Mouse (Mus musculus): ENCODE data around the gene Tada3. TPM values are rescaled to one million over a fixed set of nuclear protein-coding genes. Genes with fewer than 3 reads are reported as not detected.

Tada3 gene
- polyA plus RNA-seq, 1 experiment from 2014 or later: 16.5 TPM

DNA sequence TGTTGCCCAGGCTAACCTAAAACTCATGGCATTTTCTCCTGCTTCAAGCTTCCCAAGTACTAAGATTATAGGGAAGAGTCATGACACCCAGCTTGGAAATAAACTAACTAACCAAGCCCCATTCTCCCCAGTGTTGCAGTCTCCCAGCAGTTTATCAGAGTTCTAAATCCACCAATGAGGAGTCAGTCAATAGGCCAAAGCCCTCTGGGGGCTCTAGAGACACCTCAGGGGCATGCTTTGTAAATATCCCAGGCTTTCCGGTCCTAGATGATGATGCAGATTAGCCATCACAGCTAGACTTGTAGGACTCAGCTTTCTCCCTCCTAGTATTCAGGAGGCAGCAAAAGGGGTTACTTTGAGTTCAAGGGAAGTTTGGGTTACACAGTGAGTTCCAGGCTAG lies 32.3 kb upstream of the Tada3 start:
- Histone ChIP-seq H3K9me3 (replicated peaks; ENCODE audit: control insufficient read depth, low read length) (no peaks in the 10 kb centered on the region), H3K36me3 (ENCODE audit: control insufficient read depth, insufficient read depth) (no peaks in the 10 kb centered on the region), H3K4me1 (ENCODE audit: control insufficient read depth, low read depth, low read length) (no peaks in the 10 kb centered on the region), H3K27me3 (ENCODE audit: control insufficient read depth, insufficient read depth, low read depth, low read length) (no peaks in the 10 kb centered on the region), H3K9ac (ENCODE audit: low read depth, low read length) (no peak overlapping the region), H3K27ac (ENCODE audit: low read length) (no peak overlapping the region), H3K4me3 (ENCODE audit: low read depth, low read length) (no peak overlapping the region), H3K4me2 (ENCODE audit: low read depth, low read length) (no peak overlapping the region)
- ATAC-seq (ENCODE audit: low read depth): no peak
- 55% methylated on average over 1 of the region's 1 CpGs for WGBS (ENCODE audit: insufficient replicate concordance)

DNA sequence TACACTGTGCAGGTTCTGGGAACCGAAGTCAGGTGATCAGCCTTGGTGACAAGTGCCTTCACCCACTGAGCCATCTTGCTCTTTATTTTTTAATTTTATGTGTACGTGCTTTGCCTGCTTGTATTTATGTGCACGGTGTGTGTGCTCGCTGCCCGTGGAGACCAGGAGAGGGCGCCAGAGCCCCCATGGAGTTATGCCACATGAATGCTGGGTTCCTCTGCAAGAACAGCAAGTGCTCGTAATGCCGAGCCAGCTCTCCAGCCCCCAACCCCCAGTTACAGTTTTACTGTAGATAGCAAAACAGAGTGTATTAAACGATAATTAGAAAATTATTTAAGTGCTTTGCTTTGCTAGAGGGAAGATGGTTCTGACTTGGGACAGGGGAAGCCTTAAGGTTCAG lies 29.0 kb upstream of the Tada3 start:
- H3K36me3 ChIP-seq (ENCODE audit: control insufficient read depth, insufficient read depth): no peaks in the 10 kb centered on the region
- no peak overlapping the region for H3K4me3 ChIP-seq (ENCODE audit: low read depth, low read length)
- no peaks in the 10 kb centered on the region for H3K4me1 ChIP-seq (ENCODE audit: control insufficient read depth, low read depth, low read length)
- H3K9ac ChIP-seq (ENCODE audit: low read depth, low read length): no peak overlapping the region
- H3K27ac ChIP-seq (ENCODE audit: low read length): no peak overlapping the region
- no peaks in the 10 kb centered on the region for H3K9me3 ChIP-seq (replicated peaks; ENCODE audit: control insufficient read depth, low read length)
- H3K27me3 ChIP-seq (ENCODE audit: control insufficient read depth, insufficient read depth, low read depth, low read length): no peaks in the 10 kb centered on the region
- ATAC-seq (ENCODE audit: low read depth): no peak
- WGBS (ENCODE audit: insufficient replicate concordance): 73% methylated on average over 9 of the region's 9 CpGs
- H3K4me2 ChIP-seq (ENCODE audit: low read depth, low read length): no peak overlapping the region

DNA sequence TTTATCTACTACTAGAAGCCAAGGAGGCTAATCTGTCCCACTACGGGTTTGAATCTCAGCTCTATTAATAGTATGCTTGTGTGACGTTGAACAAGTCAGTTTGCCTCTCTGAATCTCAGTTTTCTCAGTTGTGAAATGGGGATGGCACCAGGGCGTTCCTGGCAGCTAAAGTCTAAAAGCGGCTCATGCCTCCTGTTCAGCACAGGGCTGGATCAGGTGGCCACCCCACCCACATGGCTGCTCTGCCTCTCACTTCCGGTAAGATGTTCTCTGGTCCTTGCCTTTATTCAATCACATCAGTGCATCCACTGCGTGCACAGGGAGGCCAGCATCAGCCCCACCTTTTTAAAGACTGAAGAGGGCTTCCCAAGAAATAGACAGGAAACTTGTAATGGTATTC lies 27.8 kb upstream of the Tada3 start:
- WGBS (ENCODE audit: insufficient replicate concordance): 67% methylated on average over 6 of the region's 6 CpGs
- H3K4me3 ChIP-seq (ENCODE audit: low read depth, low read length): no peak overlapping the region
- H3K27me3 ChIP-seq (ENCODE audit: control insufficient read depth, insufficient read depth, low read depth, low read length): no peaks in the 10 kb centered on the region
- H3K4me1 ChIP-seq (ENCODE audit: control insufficient read depth, low read depth, low read length): no peaks in the 10 kb centered on the region
- no peak for ATAC-seq (ENCODE audit: low read depth)
- H3K9ac ChIP-seq (ENCODE audit: low read depth, low read length): no peak overlapping the region
- H3K9me3 ChIP-seq (replicated peaks; ENCODE audit: control insufficient read depth, low read length): no peaks in the 10 kb centered on the region
- H3K27ac ChIP-seq (ENCODE audit: low read length): no peak overlapping the region
- no peak overlapping the region for H3K4me2 ChIP-seq (ENCODE audit: low read depth, low read length)
- no peaks in the 10 kb centered on the region for H3K36me3 ChIP-seq (ENCODE audit: control insufficient read depth, insufficient read depth)

DNA sequence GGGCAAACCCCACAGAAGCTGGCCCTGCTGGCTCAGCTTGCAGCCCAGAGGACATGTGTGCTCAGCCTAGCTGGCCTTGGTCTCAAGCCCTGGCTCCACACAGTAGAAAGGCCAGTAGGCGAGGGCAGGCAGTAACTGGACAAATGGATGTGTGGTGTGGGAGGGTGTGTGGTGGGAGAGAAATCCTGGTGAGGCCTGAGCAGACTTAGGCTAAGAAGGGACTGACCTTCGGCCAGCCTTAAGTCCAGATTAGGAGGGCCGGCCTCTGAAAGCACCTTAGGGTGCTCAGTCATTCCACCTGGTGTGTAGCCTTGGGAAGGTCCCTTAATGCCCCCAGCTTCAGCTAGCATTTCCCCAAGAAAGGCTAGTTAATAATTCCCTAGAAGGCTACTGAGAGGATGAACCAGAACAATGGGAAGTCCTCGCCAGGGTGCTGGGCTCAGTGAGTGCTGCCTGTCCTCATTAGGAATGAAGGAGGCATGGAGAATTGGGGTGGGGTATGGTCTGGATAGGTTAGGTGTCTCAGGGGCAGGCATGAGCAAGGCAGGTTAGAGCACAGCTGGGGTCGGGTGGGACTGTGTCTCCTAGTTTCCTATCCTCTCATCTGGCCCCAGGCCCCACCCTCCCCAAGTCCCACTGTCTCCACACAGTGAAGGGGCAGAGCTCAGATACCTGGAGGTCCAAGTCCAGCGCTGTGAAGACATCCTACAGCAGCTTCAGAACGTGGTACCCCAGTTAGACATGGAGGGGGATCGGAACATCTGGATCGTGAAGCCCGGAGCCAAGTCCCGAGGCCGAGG lies 27.2 kb upstream of the Tada3 start:
- WGBS (ENCODE audit: insufficient replicate concordance): 66% methylated on average over 12 of the region's 12 CpGs
- no peak overlapping the region for H3K9ac ChIP-seq (ENCODE audit: low read depth, low read length)
- no peaks in the 10 kb centered on the region for H3K4me1 ChIP-seq (ENCODE audit: control insufficient read depth, low read depth, low read length)
- no peak overlapping the region for H3K4me2 ChIP-seq (ENCODE audit: low read depth, low read length)
- no peak overlapping the region for H3K4me3 ChIP-seq (ENCODE audit: low read depth, low read length)
- ATAC-seq (ENCODE audit: low read depth): no peak
- H3K9me3 ChIP-seq (replicated peaks; ENCODE audit: control insufficient read depth, low read length): no peaks in the 10 kb centered on the region
- no peaks in the 10 kb centered on the region for H3K36me3 ChIP-seq (ENCODE audit: control insufficient read depth, insufficient read depth)
- no peaks in the 10 kb centered on the region for H3K27me3 ChIP-seq (ENCODE audit: control insufficient read depth, insufficient read depth, low read depth, low read length)
- H3K27ac ChIP-seq (ENCODE audit: low read length): no peak overlapping the region

DNA sequence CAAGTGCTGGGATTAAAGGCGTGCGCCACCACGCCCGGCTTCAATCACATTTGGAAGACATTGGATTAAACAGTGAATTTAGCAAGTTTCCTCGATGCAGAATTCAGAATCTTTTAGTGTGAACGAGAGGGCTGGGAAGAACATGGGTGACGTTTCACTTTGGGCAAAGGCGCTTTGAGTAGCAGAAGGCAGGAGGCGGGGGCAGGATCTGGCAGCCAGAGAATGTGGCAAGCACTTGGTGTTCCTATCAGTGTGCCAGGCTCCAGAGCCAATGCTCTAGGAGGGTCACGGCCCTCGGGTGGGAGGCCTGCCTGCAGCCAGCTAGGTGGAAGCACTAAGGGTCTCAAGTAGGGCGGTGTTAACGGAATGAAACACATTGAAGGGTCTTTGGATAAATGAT lies 24.4 kb upstream of the Tada3 start:
- Histone ChIP-seq H3K4me3 (ENCODE audit: low read depth, low read length) (no peak overlapping the region), H3K9me3 (replicated peaks; ENCODE audit: control insufficient read depth, low read length) (no peaks in the 10 kb centered on the region), H3K27me3 (ENCODE audit: control insufficient read depth, insufficient read depth, low read depth, low read length) (no peaks in the 10 kb centered on the region), H3K36me3 (ENCODE audit: control insufficient read depth, insufficient read depth) (no peaks in the 10 kb centered on the region), H3K4me2 (ENCODE audit: low read depth, low read length) (no peak overlapping the region), H3K9ac (ENCODE audit: low read depth, low read length) (no peak overlapping the region), H3K27ac (ENCODE audit: low read length) (no peak overlapping the region), H3K4me1 (ENCODE audit: control insufficient read depth, low read depth, low read length) (no peaks in the 10 kb centered on the region)
- no peak for ATAC-seq (ENCODE audit: low read depth)
- WGBS (ENCODE audit: insufficient replicate concordance): 77% methylated on average over 13 of the region's 13 CpGs

DNA sequence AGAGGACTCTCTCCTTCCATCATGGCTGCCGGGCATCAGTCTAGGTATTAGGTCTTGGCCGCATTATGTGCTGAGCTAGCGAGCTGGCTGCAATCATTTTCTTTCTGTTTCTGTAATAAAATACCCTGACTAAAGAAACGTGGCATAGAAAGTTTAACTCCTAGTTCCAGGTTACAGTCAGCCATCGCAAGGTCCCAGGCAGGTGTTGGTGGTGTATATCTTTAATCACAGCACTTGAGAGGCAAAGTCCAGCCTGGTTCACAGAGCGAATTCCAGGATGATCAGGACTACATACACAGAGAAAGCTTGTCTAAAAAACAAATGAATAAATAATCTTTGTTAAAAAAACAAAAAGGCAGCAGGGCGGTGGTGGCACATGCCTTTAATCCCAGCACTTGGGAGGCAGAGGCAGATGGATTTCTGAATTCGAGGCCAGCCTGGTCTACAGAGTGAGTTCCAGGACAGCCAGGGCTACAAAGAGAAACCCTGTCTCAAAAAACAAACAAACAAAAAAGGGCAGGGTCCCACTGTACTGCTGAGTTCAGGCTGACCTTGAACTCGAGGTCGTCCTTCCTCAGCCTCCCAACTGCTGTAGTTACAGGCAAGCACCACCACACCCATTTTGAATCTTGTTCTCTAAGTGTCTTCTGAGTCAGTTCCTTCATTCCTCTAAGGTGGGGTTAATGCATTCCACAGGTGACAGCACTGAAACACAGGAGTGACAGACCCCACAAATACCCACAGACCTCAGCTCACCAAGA lies 18.8 kb upstream of the Tada3 start:
- Histone ChIP-seq H3K9ac (ENCODE audit: low read depth, low read length) (no peak overlapping the region), H3K36me3 (ENCODE audit: control insufficient read depth, insufficient read depth) (no peaks in the 10 kb centered on the region), H3K9me3 (replicated peaks; ENCODE audit: control insufficient read depth, low read length) (no peaks in the 10 kb centered on the region), H3K4me3 (ENCODE audit: low read depth, low read length) (no peak overlapping the region), H3K4me1 (ENCODE audit: control insufficient read depth, low read depth, low read length) (peaks cover 6% of the 10 kb centered on the region), H3K27ac (ENCODE audit: low read length) (no peak overlapping the region), H3K4me2 (ENCODE audit: low read depth, low read length) (no peak overlapping the region), H3K27me3 (ENCODE audit: control insufficient read depth, insufficient read depth, low read depth, low read length) (peaks cover 9% of the 10 kb centered on the region)
- 77% methylated on average over 10 of the region's 10 CpGs for WGBS (ENCODE audit: insufficient replicate concordance)
- ATAC-seq (ENCODE audit: low read depth): no peak

DNA sequence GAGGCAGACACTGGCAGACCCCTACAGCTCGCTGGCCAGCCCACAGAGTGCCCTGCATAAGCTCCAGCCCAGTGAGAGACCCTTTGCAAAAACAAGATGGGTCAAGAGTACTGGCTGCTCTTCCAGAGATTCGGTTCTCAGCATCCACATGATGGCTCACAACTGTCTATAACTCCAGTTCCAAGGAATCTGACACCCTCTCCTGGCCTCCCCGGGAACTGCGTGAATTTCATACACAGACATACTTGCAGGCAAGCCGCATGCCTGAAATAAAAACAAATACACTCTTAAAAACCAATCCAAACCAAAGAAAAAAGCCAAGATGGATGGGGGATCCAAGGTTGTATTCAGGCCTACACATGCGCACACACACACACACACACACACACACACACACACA lies 17.8 kb upstream of the Tada3 start:
- Histone ChIP-seq H3K27ac (ENCODE audit: low read length) (no peak overlapping the region), H3K27me3 (ENCODE audit: control insufficient read depth, insufficient read depth, low read depth, low read length) (peaks cover 9% of the 10 kb centered on the region), H3K9ac (ENCODE audit: low read depth, low read length) (no peak overlapping the region), H3K4me1 (ENCODE audit: control insufficient read depth, low read depth, low read length) (peaks cover 6% of the 10 kb centered on the region), H3K4me2 (ENCODE audit: low read depth, low read length) (no peak overlapping the region), H3K36me3 (ENCODE audit: control insufficient read depth, insufficient read depth) (no peaks in the 10 kb centered on the region; the same call in none of the 2 replicates), H3K4me3 (ENCODE audit: low read depth, low read length) (no peak overlapping the region), H3K9me3 (replicated peaks; ENCODE audit: control insufficient read depth, low read length) (no peaks in the 10 kb centered on the region)
- WGBS (ENCODE audit: insufficient replicate concordance): 79% methylated on average over 6 of the region's 6 CpGs
- no peak for ATAC-seq (ENCODE audit: low read depth)

DNA sequence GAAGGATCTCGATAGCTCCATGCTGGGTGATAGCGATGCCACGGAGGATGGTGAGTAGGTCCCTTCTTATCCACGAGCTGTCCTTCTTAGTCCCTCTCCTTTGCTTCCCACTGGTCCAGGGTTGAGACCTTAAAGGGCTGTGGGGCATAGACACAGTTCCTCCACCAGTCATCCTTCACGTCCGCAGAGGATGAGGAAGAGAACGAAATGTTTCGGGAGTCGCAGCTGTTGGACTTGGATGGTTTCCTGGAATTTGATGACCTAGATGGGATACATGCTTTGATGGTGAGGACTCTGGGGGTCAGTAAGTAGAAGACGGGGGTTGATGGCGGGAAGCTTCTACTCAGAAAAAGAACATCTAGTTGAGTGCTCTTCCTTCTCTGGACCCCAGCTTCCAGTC lies 17.1 kb upstream of the Tada3 start:
- no peak for ATAC-seq (ENCODE audit: low read depth)
- Histone ChIP-seq H3K27ac (ENCODE audit: low read length) (no peak overlapping the region), H3K36me3 (ENCODE audit: control insufficient read depth, insufficient read depth) (peaks cover 3% of the 10 kb centered on the region), H3K9ac (ENCODE audit: low read depth, low read length) (no peak overlapping the region), H3K4me2 (ENCODE audit: low read depth, low read length) (no peak overlapping the region), H3K4me3 (ENCODE audit: low read depth, low read length) (no peak overlapping the region), H3K9me3 (replicated peaks; ENCODE audit: control insufficient read depth, low read length) (no peaks in the 10 kb centered on the region), H3K4me1 (ENCODE audit: control insufficient read depth, low read depth, low read length) (peaks cover 6% of the 10 kb centered on the region), H3K27me3 (ENCODE audit: control insufficient read depth, insufficient read depth, low read depth, low read length) (peaks cover 9% of the 10 kb centered on the region)
- 80% methylated on average over 11 of the region's 11 CpGs for WGBS (ENCODE audit: insufficient replicate concordance)

DNA sequence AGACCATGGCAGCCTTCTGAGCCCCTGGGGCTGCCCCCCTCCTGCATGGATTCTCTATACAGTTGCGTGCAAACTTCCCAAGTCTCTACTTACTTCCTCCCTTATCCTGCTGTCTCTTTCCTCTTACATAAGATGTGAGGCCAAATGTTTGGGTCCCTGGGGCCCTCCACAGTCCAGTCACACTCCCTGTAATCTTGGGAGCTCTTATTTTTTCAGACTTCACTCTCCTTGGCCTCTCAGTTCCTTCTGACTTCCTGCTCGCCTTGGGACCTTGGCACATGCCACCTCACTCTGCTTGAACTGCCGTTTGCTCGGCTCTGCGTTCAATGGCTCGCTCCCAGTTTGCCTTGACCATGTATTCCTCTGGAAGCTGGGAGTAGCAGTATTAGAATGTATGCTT lies 16.3 kb upstream of the Tada3 start:
- no peak for ATAC-seq (ENCODE audit: low read depth)
- H3K4me3 ChIP-seq (ENCODE audit: low read depth, low read length): no peak overlapping the region
- H3K9me3 ChIP-seq (replicated peaks; ENCODE audit: control insufficient read depth, low read length): no peaks in the 10 kb centered on the region
- 74% methylated on average over 6 of the region's 6 CpGs for WGBS (ENCODE audit: insufficient replicate concordance)
- peaks cover 9% of the 10 kb centered on the region for H3K27me3 ChIP-seq (ENCODE audit: control insufficient read depth, insufficient read depth, low read depth, low read length)
- peaks cover 11% of the 10 kb centered on the region for H3K36me3 ChIP-seq (ENCODE audit: control insufficient read depth, insufficient read depth)
- H3K27ac ChIP-seq (ENCODE audit: low read length): no peak overlapping the region
- peaks cover 6% of the 10 kb centered on the region for H3K4me1 ChIP-seq (ENCODE audit: control insufficient read depth, low read depth, low read length)
- H3K4me2 ChIP-seq (ENCODE audit: low read depth, low read length): no peak overlapping the region
- no peak overlapping the region for H3K9ac ChIP-seq (ENCODE audit: low read depth, low read length)

All from liver, embryonic 16.5 days (tissue).